Mouse (Mus musculus): ENCODE measurements at regions not wholly inside any gene's neighbourhood (a gene's known extent, or its start where the extent isn't known, plus 50 kb on each side); places are given as distances from the start of the nearest gene placed in this dataset.
"Not testable (repeated sequence)": the region's sequence is repeated elsewhere in the genome, so short reads cannot be mapped to it uniquely, and the experiment has no call there.

DNA sequence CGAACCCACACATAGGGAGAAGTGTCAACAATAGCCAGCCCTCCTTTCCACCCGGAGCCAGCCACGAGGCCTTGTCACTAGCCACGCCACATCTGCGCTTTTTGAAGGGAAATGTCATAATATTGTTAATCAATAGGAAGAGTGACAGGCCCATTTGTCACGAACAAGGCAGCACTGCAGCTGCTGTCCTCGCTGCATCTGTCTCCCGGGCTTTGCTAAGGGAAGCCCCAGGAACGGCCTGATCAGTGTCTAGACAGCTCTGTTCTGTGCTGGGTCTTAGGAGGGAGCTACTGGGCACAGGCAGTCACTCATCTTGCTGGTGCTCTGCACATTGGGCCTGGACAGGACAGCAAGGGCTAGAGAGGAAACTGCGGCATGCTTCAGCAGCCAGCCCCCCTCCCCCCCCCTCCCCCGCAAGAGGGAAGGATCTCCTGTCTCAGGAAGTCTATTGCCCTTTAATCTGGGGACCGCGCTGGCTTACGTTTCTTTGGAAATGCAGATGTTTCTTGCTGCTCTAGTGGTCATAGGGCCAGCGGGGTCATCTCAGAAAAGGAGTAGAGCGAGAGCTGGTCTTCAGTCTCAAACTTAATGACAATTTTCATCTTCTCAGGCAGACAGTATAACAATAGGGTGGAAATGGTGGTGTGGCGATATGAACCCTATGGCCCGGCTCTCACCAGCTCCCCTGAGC, 169.1 kb upstream of the Npvf start:
- DNase-seq, result no peak

DNA sequence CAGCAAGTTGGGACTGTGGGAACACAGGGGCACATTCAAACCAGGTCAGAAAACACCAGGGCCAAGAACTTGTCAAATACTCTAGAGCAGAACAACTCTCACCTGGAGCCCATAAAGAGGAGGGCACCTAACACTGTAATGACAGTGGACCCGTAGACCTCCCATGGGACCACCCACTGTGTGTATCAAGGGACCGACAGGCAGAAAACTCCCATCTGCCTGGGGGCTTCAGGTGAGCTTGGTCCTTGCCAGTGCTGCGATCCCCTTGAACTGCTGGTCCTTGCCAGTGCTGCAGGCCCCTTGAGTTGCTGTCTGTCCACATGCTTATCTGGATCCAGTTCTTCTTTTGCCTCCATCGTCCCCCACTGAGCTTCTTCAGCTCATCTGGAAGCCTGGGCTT, 170.2 kb upstream of the Npvf start:
- no peak for DNase-seq

DNA sequence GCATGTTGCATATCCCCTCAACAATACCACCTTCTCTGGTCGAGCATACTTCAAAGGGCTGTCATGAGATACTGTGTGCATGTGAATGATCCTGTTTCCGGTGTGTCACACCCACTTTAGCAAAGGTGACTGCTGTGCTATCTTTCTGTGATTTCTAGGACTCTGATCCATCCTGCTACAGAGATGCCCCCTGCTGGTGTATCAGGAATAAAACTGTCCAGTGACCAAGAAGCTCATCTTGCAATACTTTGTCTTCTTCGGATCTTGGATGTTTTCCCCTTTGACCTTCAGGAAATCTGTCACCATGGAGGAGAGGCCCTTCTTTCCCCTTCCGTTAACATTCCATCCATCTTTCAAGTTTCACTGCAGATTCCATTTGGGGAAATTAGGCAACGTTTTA, 177.5 kb upstream of the Npvf start:
- no peak for DNase-seq

DNA sequence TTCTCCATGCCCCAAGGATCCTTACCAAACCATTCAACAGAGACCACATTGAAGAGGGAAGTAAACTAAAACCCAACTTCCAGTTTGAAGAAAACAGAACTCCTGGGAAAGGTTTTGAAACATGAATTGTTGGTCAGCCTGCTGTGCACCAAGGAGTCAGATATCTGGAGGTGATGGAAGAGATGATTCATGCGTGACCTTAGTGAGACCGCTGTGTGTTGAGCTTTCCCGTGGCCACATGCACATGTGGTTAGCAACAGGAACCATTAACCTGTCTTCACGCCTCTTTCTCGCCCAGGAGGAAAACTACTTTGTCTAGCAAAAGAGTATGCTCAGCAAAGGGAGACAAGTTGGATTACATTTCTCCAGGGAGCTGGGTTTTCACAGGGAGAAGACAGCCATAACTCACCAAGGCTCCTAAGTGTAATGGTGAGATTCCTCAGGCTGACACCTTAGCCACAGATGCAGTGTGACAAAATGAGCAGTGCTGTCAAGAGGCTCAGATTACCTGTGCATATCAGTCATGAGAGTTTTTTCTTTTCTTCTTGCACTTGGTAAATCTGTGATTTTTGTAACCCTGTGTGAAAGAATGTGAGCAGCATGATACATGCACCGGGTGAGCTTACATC, 181.9 kb upstream of the Npvf start:
- DNase-seq, result no peak

DNA sequence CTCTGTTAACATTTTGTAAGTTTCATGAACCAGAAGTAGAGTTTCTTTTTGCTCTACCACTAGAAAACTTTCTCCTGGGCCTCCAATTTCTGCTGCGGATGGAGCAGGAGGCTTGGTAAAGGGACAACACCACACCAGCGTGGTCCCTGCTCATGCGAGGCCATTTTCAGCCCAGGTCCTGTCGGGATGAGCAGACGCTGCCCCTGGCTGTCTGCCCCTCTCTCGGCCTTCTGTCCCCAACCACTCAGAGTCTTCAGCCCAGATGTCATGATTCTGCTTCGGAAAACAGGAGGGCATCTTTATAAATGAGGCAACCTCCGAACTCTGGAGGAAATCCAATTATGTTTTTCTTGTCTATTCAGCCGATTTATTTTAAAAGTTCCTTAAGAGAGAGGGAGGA, 186.6 kb upstream of the Npvf start:
- DNase-seq, result no peak

DNA sequence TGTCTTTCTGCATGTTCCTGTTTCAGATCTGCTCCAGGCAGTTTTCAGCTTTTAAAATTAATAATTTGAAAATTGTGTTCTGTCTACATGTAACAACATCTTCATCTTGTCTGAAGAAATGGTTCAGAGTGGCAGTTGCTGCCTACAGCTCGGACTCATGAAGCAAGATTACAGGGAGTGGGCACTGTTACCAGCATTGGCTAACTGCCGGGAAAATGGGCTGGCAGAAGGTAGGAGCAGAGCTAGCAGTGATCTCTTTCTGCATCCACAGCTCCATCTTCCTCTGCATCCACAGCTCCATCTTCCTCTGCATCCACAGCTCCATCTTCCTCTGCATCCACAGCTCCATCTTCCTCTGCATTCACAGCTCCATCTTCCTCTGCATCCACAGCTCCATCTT, 191.0 kb upstream of the Npvf start:
- DNase-seq, result not testable (repeated sequence)

DNA sequence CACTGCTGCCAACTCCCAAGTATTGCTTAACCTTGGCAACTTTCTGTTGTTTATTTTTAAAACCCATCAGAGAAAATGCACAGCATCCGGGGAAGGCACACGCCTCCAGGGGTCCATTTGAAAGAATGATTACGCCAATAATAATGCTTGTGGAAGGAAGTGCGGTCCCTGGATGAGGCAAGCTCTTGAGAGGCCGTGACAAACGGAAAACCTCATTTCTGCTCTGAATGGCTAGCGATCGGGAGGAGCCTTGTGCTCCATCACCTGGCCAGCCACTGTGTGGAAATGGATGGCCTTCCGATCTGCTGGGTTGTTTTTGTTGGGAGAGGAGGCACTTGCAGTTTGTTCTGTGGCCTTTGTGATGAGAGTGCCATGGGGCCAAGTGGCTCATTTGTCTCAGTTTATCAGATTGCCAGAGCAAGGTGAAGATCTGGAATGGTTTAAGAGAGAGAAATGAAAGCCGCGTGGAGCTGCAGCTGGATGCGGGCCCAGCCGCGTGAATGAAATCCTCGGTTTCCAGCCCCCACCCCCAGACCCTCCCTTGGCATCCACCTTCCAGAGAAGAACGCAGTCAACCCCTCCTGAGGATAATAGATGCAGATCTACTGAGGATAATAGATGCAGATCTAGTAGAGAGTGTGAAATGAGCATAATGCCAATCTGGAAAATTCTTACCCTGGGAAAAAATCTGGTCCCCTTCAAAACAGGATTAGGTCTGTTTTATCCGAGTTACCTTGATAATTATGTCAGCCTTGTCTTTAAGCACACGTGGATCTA, 192.7 kb upstream of the Npvf start:
- DNase-seq, result no peak

DNA sequence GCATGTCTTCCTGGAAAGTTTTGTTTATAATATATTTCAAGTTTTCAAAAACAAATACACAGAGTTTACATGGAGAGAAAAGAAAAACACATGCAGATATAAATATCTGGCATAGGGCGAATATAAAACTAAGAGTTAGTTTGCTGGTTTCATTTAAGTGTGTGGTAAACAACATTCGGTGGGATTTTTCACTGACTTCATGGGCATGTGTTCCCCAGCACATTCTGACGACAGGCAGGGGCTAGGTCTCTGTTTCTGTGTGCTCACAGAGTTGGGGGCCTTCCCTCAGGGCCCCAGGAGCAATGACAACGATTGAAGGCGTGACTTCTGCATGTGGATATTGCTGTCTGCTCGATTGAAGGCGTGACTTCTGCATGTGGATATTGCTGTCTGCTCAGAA, 193.3 kb upstream of the Npvf start:
- DNase-seq, result no peak

DNA sequence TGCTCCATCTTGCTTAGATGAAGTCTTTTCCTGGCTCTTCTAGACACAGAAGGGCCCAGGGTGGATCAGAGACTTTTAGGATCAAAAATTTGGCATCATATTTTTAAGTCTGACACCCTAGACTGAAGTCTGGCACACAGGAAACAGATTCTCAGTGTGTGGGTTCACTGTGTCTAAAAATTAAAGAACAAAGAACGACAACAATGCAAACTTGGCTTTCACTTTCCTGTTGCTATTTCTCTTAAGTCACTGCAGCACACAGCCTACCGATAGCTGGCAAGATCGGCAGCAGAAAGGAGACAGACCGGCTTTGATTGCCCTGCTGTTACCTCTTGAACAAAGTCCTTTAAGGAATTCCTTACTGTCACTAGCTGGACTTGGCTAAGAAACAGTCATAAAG, 204.9 kb upstream of the Npvf start:
- no peak for DNase-seq

DNA sequence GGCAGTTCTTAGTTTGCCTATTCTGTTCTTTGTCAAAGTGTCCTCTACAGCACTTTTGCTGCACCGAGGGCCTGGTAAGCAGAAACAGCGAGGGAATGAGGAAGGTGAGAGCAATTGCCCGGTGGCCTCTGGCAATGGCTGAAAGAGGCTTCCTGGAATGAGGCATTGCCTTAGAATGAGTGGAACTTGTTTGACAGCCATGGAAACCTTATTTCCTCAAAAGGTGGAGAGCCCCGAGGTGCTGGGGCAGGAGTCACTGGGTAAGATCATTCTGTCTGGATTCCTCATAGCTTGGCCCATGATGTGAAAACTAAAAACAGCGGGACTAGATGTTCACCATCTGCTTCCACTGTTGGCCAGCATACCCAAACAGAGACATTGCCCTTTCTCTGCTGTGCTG, 223.8 kb upstream of the Npvf start:
- DNase-seq, result no peak

DNA sequence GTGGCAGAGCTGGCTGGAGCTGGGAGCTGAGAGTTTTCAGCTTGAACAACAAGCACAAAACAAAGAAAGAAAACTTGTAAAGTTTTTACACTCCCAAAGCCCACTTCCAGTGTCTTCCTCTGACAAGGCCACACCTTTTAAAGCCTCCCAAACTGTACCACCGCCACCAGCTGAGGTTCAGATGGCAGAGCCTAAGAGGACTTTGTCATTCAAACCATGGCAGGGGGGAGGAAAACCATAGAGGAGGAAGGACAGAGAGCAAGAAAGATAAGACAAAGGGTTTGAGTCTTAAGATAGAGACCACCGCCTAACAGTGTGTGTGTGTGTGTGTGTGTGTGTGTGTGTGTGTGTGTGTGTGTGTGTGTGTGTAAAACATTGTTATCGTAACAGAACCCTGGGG, 228.1 kb upstream of the Npvf start:
- DNase-seq, result no peak

DNA sequence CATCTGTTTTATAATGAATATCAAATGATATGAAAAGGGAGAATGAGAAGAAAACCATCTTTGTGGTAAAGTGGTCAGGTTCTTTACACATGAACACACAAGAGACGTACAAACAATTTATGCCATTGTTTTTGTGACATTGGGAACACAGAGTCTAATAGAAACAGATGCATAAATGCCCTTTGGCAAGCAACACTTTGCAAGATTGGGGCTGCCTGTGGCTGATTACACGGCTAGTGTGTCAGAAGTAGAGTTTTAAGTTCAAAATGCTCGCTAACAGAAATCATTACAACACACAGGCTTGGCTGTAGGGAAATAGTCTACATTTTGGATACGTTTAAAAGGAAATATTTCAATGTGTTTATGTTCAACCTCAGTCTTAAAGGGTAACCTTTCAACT, 228.5 kb upstream of the Npvf start:
- no peak for DNase-seq

DNA sequence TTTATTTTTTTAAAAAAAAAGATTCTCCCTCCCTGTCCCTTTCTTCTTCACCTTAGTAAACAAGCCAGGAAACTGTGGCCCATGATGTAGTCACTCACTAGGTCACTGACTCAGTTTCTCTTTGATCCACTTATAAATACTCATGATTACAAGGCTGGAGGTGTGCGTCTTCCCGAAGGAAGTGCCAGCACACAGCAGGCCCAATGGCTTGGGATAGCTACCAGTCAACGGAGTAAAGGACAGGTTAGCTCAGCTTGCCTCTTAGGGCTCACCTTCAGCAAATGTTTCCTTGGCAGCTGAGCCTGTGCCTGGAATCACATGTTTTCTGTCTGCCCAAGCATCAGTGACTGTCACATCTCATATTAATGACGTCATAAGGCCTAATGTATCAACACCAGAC, 230.8 kb upstream of the Npvf start:
- no peak for DNase-seq

DNA sequence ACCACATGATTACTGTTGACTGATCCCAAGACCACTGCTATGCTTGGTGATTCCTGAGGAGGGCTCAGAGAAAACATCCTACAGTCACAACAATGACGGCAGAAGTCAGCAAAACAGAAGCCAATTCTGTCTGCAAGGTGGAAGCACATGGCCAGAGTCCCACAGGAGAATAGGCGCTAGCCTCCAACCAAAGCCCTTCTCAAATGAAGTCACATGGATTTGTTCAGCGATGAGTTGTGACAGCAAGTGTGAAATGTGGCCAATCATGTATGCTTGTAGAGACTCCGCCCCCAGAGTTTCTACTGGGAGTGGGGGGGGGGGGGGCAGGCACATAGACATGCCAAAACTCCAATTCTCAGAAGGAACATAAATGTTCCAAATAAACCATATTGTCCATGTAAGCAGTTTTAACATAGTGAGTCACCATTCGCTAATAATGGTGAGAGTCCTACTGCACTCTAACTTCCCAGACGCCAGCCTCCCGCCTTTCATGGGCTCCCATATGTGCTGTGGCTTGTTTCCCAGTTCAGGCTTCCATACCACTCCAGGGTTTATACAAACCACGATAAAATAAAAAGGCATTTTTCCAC, 231.6 kb upstream of the Npvf start:
- no peak for DNase-seq

DNA sequence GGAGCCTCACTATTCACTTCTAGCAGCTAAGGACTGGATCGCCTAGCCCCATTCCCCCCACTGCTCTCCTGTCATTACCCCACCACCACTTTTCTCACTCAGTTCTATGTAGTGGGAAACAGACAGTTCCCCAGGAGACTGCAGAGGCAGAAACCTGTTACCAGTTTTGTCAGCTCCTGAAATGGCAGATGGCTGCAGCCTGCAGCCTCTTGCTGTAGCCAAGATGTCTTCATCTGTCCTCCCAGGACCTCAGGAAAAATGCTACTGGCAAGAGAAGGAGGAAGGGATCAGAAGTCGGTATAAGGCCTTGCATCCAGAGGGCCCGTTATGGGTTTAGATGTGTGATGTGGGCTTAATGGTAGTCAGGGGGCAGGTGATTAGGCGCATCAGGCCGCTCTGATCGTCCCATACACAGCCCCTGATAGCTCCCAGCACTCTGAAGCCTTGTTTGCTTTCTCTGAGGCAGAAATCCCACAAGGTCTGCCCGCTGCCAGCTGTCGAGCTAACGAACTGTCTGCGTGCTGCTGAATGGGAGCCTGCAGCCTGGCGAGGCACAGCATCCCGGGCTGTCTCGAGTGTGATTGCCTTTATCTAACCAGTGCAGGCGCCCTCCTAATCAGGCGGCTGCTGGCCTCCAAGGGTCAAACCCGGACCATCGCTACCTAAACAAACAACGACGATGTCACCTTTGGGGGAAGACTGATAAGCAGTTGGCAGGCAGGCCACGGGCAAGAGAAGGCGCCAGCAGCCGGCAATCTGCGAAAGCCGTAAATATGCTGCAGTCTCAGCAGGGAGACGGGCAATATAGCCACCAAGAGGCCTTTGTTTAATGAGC, 236.3 kb upstream of the Npvf start:
- DNase-seq, result no peak

DNA sequence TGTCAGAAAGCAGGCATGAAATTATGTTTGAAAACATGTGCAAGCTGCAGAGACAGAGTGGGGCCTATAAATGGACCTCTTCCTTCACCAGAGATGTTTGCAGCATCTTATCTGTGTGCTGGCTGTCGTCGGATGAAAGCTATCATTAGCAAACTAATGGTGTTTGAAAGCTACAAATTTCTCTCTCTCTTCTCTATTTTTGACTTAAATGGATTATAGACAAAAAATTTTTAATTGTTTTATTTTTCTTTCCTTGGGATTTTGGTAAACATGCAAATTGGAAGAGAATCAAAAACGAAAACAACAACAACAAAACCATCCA, 236.9 kb upstream of the Npvf start:
- DNase-seq, result no peak

DNA sequence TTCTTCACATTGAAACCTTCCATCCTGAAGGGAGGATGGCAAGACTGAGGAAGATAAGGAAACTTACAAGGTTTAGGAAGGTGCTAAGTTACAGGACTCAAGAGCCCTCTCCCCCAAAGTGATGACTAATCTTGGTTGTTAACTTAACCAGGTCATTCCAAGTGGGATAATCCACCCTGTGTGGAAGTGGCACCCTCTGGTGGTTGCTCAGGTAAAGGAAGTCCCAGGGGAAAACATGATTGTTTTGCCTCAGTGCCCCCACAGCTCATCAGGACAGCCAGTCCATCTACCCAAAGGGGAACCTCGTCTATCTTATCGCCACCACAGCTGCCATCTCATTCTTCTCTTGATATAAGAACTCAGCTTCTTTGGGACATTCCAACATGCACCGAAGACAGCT, 244.6 kb upstream of the Npvf start:
- DNase-seq, result peak in 1 of 2 experiments; percentile 8

DNA sequence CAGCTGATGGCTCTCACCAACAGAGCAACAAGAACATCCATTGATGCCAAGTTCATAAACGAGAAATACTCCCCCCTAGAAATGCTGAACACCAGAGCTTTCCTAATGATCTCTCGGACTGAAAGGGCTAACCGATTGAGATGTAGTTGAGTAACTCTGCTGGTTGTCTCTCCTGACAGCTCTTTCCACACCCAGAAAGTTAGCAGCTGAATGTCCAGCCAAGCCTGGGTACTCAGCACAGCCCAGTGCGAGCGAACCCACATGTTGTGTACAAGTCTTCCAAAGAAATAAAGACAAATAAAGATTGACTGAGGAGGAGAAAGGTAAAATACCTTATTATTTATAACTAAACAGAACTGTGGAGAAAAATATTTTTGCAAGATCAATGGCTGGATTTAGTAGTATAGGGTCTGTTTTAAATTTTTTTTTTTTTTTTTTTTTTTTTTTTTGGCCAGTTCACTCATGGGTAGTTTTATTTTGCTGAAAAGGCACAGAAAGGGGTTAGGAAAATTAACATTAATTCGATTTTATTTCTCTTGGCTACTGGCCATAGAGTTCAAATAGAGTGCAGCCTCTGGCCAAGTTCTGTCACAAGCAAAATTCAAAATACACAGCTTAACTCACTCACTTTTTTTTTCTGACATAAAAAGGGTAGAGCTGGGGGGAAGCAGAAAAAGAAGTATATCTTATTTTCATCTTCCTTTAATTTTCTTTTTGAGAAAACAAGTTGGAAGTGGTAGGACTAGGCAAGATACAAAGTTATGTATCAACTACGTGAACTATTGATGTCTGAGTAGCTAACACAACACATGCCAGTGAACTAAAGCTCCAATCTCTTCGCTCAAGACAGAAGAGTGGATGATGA, 261.2 kb upstream of the Npvf start:
- no peak for DNase-seq

DNA sequence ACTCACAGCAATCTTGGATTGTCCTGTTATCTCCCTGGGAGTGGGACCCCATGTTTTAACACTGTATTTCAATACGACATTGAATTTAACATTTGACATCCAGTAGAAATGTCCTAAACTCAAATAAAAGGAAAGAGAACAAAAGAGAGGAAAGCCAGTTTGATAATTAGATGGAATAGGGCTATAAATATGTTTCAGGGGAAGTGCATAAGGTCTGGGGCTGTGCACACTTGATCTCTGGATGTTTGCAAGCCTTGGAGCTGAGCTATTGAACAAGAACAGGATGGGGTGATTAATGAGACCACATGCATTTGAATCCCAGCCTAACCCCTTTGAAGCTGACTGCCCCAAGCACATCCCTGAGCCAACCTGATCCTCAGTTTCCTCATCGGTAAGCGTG, 264.0 kb upstream of the Npvf start:
- DNase-seq, result no peak

DNA sequence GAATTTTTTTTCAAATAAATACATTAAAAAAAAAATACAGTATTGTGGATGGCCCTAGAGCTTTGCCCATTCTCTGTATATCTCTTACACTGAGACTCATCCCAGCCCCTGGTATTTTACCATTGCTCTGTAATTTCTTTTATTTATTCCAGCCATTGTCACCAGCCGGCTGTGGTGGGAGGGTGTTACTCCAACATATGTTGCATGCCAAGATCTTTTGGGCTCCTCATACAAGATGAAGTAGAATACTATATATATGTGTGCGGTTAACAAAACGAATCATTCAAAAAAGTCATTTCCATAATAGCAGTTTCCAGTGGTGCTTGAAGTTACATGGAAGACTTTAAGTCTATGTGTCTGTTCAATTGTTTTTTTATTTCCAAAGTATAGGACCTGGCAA, 268.0 kb upstream of the Npvf start:
- no peak for DNase-seq

DNA sequence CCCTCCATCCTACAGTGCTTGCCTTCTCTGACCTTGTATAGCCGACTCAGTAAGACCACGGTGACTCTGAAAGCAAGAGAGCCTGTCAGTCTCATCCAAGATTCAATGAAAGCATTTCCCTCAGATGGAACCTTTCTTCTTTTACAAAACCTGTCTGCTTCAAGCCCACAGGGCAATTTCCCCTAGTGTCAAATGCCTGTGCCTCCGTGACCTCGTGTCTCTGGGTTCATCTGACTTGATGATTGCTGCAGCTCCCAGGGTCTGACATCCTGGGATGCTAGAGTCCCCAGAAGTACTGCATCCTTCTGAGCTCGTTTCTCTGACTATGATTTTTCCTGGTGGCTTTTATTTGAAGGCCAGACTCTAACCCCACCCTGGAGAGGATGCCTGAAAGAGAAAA, 270.3 kb upstream of the Npvf start:
- DNase-seq, result no peak

DNA sequence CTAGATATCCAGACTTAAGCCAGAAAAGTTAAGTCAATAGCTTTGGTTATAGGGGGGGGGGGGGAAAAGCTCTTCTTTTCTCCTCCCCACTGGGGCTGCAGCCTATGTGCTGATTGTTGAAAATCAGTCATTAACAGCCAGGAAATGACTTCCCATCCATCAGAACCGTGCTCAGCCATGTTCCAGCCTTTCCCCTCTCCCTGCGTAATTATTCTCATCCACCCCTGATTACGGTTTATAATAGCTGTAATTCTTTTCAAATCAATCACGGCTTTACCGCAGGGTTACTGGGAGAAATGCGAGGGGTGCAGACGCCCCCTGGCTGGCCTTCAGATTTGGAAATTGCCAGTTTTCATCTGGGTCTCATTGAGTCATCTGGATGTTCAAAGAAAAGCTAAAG, 270.8 kb upstream of the Npvf start:
- no peak for DNase-seq

Data from kidney, adult 8-10 months (tissue).